Mouse (Mus musculus): ENCODE data around the gene Xpo5.
A peak's percentile ranks its signal among the peaks of the same experiment; 100 is the strongest.

The Xpo5 gene

GRCm38 (mm10) chr17:46203078-46203477, 496 bp downstream of the Xpo5 start:
- no peak for DNase-seq

GRCm38 (mm10) chr17:46206676-46207075, 4.1 kb downstream of the Xpo5 start:
- DNase-seq = no peak

- no peak for DNase-seq
Observed at GRCm38 (mm10) chr17:46210550-46210949, 8.0 kb downstream of the Xpo5 start.

- DNase-seq = no peak
Observed at GRCm38 (mm10) chr17:46221601-46222000, 19.0 kb downstream of the Xpo5 start.

- no peak for DNase-seq
Observed at GRCm38 (mm10) chr17:46227576-46227975, 25.0 kb downstream of the Xpo5 start.

- no peak for DNase-seq
Observed at GRCm38 (mm10) chr17:46236067-46236466, 33.5 kb downstream of the Xpo5 start.

- no peak for DNase-seq
Observed at GRCm38 (mm10) chr17:46237079-46237478, 34.5 kb downstream of the Xpo5 start.

- no peak for DNase-seq
Observed at GRCm38 (mm10) chr17:46237480-46237879, 34.9 kb downstream of the Xpo5 start.

- DNase-seq = no peak
Observed at GRCm38 (mm10) chr17:46239516-46240114, 37.0 kb downstream of the Xpo5 start.

- no peak for DNase-seq
Observed at GRCm38 (mm10) chr17:46241471-46241870, 38.9 kb downstream of the Xpo5 start.

GRCm38 (mm10) chr17:46242274-46242673, 39.7 kb downstream of the Xpo5 start:
- DNase-seq = no peak

GRCm38 (mm10) chr17:46242993-46243392, 40.4 kb downstream of the Xpo5 start:
- no peak for DNase-seq

- no peak for DNase-seq
Observed at GRCm38 (mm10) chr17:46243624-46244023, 41.0 kb downstream of the Xpo5 start.

- DNase-seq = no peak
Observed at GRCm38 (mm10) chr17:46244579-46244978, 42.0 kb downstream of the Xpo5 start.

GRCm38 (mm10) chr17:46247512-46248188, 45.1 kb downstream of the Xpo5 start, which contains the start of the genes Polr1c and Yipf3:
TSS of gene Polr1c (minus strand) at chr17:46248054.
TSS of gene Yipf3 (plus strand) at chr17:46248080.
- DNase-seq = peak; percentile 91

- no peak for DNase-seq
Observed at GRCm38 (mm10) chr17:46248189-46248522, 45.6 kb downstream of the Xpo5 start.

- no peak for DNase-seq
Observed at GRCm38 (mm10) chr17:46251174-46251573, 48.6 kb downstream of the Xpo5 start.

- DNase-seq = no peak
Observed at GRCm38 (mm10) chr17:46252571-46253451, 50.2 kb downstream of the Xpo5 start.

- DNase-seq = peak; percentile 95
Observed at GRCm38 (mm10) chr17:46253452-46254084, 51.0 kb downstream of the Xpo5 start, which contains the start of gene Lrrc73. TSS of gene Lrrc73 (plus strand) at chr17:46253531.

GRCm38 (mm10) chr17:46254106-46254505, 51.5 kb downstream of the Xpo5 start:
- DNase-seq = peak; percentile 50

GRCm38 (mm10) chr17:46255147-46255546, 52.6 kb downstream of the Xpo5 start:
- DNase-seq = no peak

GRCm38 (mm10) chr17:46258279-46259053, 55.9 kb downstream of the Xpo5 start:
- no peak for DNase-seq

All from right cerebral cortex, postnatal 4 days (tissue).